Mouse (Mus musculus): ENCODE measurements around the gene Arid1b. TPM values are rescaled to one million over a fixed set of nuclear protein-coding genes. Genes with fewer than 3 reads are reported as not detected.

Arid1b gene
- polyA plus RNA-seq, 2 experiments: 14.7 to 20.5 TPM

DNA sequence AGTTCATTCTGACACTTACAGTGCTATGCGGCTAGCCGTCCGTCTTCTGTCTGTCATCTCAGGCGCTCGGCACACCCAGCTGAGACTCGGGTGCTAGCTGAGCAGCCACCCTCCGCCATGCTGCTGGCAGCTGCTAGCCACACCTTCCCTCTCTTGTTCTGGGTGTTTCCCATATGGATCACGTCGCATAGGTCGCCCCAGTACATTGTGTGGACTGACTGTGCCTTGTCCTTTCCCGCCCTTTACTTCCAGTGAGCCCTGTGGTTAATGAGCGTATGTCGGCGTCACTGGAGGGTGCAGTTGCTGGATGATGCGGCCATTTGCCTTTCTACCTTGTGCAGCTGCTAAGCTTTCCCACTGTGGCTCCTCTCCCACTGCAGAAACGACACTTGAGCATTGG, 59.1 kb downstream of the Arid1b start:
- Histone ChIP-seq H3K27ac (replicated peaks; ENCODE audit: low read depth, low read length) (no peak overlapping the region), H3K27me3 (ENCODE audit: control insufficient read depth, insufficient read depth, low read length) (no peaks in the 10 kb centered on the region), H3K4me2 (replicated peaks; ENCODE audit: low read depth, low read length, severe bottlenecking) (no peak overlapping the region), H3K36me3 (ENCODE audit: control insufficient read depth, insufficient read depth, low read length) (0 out of 2 replicates have a peak, but pooled peaks cover 8% of the 10 kb centered on the region), H3K4me1 (ENCODE audit: control insufficient read depth, insufficient read depth, low read length) (peaks cover 32% of the 10 kb centered on the region), H3K9ac (ENCODE audit: low read depth, low read length, severe bottlenecking) (no peak overlapping the region), H3K4me3 (replicated peaks; ENCODE audit: low read length) (no peak overlapping the region), H3K9me3 (ENCODE audit: control insufficient read depth, low read length) (no peaks in the 10 kb centered on the region)
- no peak for ATAC-seq (ENCODE audit: low FRiP score, low read depth)
- no peak for TF ChIP-seq POLR2A (IDR thresholded peaks at IDR 0.05; ENCODE audit: borderline replicate concordance, extremely low read depth, insufficient read depth, insufficient read length)
- no peak for DNase-seq (ENCODE audit: low spot score)
- 47% methylated on average over 16 of the region's 16 CpGs for WGBS

GRCm38 (mm10) chr17:5055412-5055811, 61.3 kb downstream of the Arid1b start:
- Histone ChIP-seq H3K9ac (ENCODE audit: low read depth, low read length, severe bottlenecking) (no peak overlapping the region), H3K4me2 (replicated peaks; ENCODE audit: low read depth, low read length, severe bottlenecking) (no peak overlapping the region), H3K4me1 (ENCODE audit: control insufficient read depth, insufficient read depth, low read length) (peaks cover 41% of the 10 kb centered on the region), H3K27ac (replicated peaks; ENCODE audit: low read depth, low read length) (no peak overlapping the region), H3K36me3 (ENCODE audit: control insufficient read depth, insufficient read depth, low read length) (0 out of 2 replicates have a peak, but pooled peaks cover 8% of the 10 kb centered on the region), H3K9me3 (ENCODE audit: control insufficient read depth, low read length) (no peaks in the 10 kb centered on the region), H3K4me3 (replicated peaks; ENCODE audit: low read length) (no peak overlapping the region), H3K27me3 (ENCODE audit: control insufficient read depth, insufficient read depth, low read length) (no peaks in the 10 kb centered on the region)
- TF ChIP-seq POLR2A (IDR thresholded peaks at IDR 0.05; ENCODE audit: borderline replicate concordance, extremely low read depth, insufficient read depth, insufficient read length): no peak
- DNase-seq (ENCODE audit: low spot score): no peak
- no peak for ATAC-seq (ENCODE audit: low FRiP score, low read depth)
- 72% methylated on average over 6 of the region's 6 CpGs for WGBS

- Histone ChIP-seq H3K4me1 (ENCODE audit: control insufficient read depth, insufficient read depth, low read length) (peaks cover 49% of the 10 kb centered on the region), H3K4me3 (replicated peaks; ENCODE audit: low read length) (no peak overlapping the region), H3K9ac (ENCODE audit: low read depth, low read length, severe bottlenecking) (no peak overlapping the region), H3K27ac (replicated peaks; ENCODE audit: low read depth, low read length) (no peak overlapping the region), H3K36me3 (ENCODE audit: control insufficient read depth, insufficient read depth, low read length) (0 out of 2 replicates have a peak, but pooled peaks cover 8% of the 10 kb centered on the region), H3K4me2 (replicated peaks; ENCODE audit: low read depth, low read length, severe bottlenecking) (no peak overlapping the region), H3K27me3 (ENCODE audit: control insufficient read depth, insufficient read depth, low read length) (no peaks in the 10 kb centered on the region), H3K9me3 (ENCODE audit: control insufficient read depth, low read length) (no peaks in the 10 kb centered on the region)
- 68% methylated on average over 4 of the region's 4 CpGs for WGBS
- no peak for ATAC-seq (ENCODE audit: low FRiP score, low read depth)
- no peak for DNase-seq (ENCODE audit: low spot score)
- TF ChIP-seq POLR2A (IDR thresholded peaks at IDR 0.05; ENCODE audit: borderline replicate concordance, extremely low read depth, insufficient read depth, insufficient read length): no peak
Observed at GRCm38 (mm10) chr17:5056654-5057053, 62.5 kb downstream of the Arid1b start.

- no peak overlapping the region for H3K27ac ChIP-seq (replicated peaks; ENCODE audit: low read depth, low read length)
- 0 out of 2 replicates have a peak, but pooled peaks cover 8% of the 10 kb centered on the region for H3K36me3 ChIP-seq (ENCODE audit: control insufficient read depth, insufficient read depth, low read length)
- H3K9me3 ChIP-seq (ENCODE audit: control insufficient read depth, low read length): no peaks in the 10 kb centered on the region
- no peak for TF ChIP-seq POLR2A (IDR thresholded peaks at IDR 0.05; ENCODE audit: borderline replicate concordance, extremely low read depth, insufficient read depth, insufficient read length)
- DNase-seq (ENCODE audit: low spot score) (no peak), ATAC-seq (ENCODE audit: low FRiP score, low read depth) (no peak)
- no peak overlapping the region for H3K9ac ChIP-seq (ENCODE audit: low read depth, low read length, severe bottlenecking)
- H3K4me2 ChIP-seq (replicated peaks; ENCODE audit: low read depth, low read length, severe bottlenecking): 0 out of 2 replicates have a peak overlapping the region, but pooled peaks have one; percentile 0
- H3K4me1 ChIP-seq (ENCODE audit: control insufficient read depth, insufficient read depth, low read length): peaks cover 51% of the 10 kb centered on the region
- no peak overlapping the region for H3K4me3 ChIP-seq (replicated peaks; ENCODE audit: low read length)
- 26% methylated on average over 4 of the region's 4 CpGs for WGBS
- no peaks in the 10 kb centered on the region for H3K27me3 ChIP-seq (ENCODE audit: control insufficient read depth, insufficient read depth, low read length)
Observed at GRCm38 (mm10) chr17:5057286-5057685, 63.2 kb downstream of the Arid1b start.

DNA sequence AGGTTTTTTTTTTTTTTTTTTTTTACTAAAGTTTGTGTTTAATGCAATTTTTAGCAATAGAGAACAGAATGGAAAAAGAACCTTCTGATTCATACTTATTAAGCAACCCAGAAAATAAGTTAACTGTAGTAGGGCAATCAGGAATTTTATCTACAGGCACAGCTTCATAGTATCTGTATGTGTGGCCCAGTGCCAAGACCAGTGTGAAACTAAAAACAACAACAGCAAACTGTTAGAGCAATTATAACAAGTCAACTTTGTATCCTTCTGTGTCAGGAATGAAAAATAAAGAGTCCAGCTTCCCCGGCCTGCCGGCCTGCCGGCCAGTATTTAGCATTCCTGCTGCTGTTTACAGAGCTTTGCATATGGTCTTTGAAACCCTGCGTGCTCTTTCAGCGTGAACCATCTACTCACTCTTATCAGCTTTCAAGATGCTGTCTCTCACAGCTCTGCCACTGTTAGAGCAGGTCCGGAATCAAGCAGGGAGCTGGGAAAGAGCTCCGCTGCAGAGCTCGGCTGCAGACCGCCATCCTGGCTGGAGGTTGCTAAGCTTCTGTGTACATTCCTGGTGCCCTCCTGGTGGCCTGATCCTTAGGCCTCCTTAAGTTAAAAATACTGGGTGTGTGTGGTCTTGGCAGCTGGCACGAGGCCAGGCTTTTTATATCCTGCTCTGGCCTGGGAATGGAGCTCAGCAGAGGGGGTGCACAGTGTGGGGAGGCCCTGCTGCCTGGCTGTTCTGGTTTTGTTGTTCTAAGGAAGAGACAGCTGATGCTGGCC, 64.0 kb downstream of the Arid1b start:
- no peaks in the 10 kb centered on the region for H3K27me3 ChIP-seq (ENCODE audit: control insufficient read depth, insufficient read depth, low read length)
- H3K4me1 ChIP-seq (ENCODE audit: control insufficient read depth, insufficient read depth, low read length): peaks cover 47% of the 10 kb centered on the region
- no peak for TF ChIP-seq POLR2A (IDR thresholded peaks at IDR 0.05; ENCODE audit: borderline replicate concordance, extremely low read depth, insufficient read depth, insufficient read length)
- peak; percentile 86 for DNase-seq (ENCODE audit: low spot score)
- under 1% methylated on average over 10 of the region's 10 CpGs for WGBS
- H3K9me3 ChIP-seq (ENCODE audit: control insufficient read depth, low read length): no peaks in the 10 kb centered on the region
- H3K4me3 ChIP-seq (replicated peaks; ENCODE audit: low read length): no peak overlapping the region
- peak; percentile 85 for ATAC-seq (ENCODE audit: low FRiP score, low read depth)
- H3K27ac ChIP-seq (replicated peaks; ENCODE audit: low read depth, low read length): 0 out of 2 replicates have a peak overlapping the region, but pooled peaks have one; percentile 1
- peak overlapping the region; percentile 16 for H3K4me2 ChIP-seq (replicated peaks; ENCODE audit: low read depth, low read length, severe bottlenecking)
- H3K9ac ChIP-seq (ENCODE audit: low read depth, low read length, severe bottlenecking): peak overlapping the region; percentile 1; the same call in 1 of the 2 replicates
- 0 out of 2 replicates have a peak, but pooled peaks cover 4% of the 10 kb centered on the region for H3K36me3 ChIP-seq (ENCODE audit: control insufficient read depth, insufficient read depth, low read length)

Data from limb, embryonic 14.5 days (tissue).